Mouse (Mus musculus): Measurements from ENCODE around the gene Dmrt2.

Gene Dmrt2

DNA sequence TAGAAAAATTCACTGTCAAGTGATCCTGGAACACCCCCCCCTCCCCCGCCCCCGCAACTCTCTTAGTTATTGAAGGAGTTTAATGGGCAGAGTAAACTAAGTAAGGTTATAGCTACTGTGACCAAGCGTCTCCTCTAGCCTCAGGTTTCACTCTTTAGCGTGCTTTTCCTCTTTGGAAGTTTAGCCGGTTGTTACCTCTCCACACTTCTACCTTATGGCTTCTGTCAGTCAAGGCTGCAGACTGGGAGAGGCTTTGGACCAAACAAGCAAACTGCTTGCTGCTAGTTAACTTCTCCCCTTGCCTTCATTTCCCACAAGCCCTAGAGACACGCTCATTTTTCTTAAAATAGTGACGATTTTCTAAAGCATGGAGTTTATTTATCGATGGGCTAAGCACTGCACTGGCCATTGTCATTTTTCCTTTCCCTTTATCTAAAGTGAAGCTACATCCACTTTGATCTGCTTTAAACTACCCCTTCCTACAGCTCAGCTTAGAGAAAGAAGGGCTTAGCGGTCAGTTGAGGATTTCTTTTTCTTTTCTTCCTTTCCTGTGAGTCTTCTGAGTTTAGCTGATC, 3.7 kb downstream of the Dmrt2 start:
- no peak for DNase-seq (ENCODE audit: low read depth, low spot score)

DNA sequence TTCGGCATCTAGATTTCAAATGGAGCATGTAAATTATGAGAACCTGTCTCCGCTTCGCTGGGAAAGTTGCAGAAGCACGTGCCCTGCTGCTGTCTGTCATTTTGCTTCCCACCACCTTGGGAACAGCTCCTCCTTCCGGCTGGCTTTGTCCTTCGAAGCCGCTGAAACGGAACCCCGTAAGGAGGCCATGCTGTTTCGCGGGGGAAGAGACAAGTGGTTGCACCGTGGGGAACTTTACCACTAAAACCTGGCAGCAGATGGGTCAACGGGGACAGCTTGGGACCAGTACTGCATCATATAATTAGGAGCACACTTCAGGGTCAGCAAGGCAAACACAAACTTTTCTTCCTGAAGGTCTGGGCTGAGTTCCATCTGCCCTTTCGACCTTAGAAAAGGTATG, 26.6 kb downstream of the Dmrt2 start:
- no peak for DNase-seq (ENCODE audit: low read depth, low spot score)

DNA sequence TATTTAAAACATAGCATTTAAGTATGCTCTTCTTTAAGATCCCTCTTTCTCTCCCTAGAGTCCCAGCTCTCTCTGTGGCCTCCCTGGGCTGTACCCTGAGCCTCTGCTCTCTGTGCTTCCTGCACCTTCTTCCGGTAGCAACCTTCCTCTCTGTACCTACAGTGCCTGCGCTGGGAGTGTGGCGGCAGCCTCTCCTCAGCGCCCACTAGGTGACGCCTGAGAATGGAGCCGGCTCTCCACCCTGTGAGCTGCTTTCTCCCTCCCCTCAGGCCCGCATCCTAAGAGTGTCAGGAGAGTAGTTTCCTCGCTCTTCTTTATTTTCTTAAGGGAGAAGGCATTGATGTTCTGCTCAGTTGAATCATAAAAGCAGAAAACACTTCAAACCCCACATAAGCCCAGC, 41.2 kb downstream of the Dmrt2 start:
- no peak for DNase-seq (ENCODE audit: low read depth, low spot score)

DNA sequence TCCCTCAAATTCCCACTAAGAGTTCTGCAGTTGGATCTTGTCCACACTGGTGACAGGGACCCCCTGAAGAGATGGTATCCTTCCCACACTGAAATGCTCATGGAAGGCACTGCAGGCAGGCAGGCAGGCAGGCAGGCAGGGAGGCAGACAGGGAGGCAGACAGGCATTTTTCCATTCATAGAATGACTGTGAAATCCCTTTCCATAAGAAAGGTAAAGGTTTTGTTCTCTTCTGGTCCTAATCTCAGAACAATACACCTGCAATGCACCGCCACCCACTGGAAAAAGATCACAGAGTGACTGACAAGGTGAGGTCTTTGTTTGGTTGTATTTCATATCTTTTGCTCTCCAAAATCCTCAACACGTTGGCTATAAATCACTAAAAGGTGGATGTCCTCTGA, 42.7 kb downstream of the Dmrt2 start:
- no peak for DNase-seq (ENCODE audit: low read depth, low spot score)

DNA sequence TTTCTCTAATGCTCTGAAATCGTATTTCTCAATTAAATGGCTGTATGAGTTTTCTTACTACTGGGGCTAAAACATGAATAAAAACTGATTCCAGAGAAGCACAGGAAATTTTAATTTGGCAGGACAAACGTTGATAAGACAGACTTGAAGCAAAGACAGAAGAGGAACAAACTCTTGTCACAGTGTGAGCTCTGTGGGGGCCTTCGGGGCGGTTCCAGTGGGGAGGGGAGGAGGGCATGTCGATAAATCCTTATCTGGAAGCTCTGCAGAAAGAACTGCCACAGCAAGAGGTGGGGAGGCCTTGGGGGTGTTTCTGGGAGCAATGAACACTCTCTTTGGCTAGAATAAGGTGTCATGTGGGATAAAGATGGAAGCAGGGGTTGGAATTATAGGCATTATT, 50.4 kb downstream of the Dmrt2 start:
- DNase-seq (ENCODE audit: low read depth, low spot score): no peak

All from skeletal muscle tissue, adult 2 months (tissue).